Mouse (Mus musculus) cortical plate, adult 2 months (tissue): ENCODE measurements at regions not wholly inside any gene's neighbourhood (a gene's known extent, or its start where the extent isn't known, plus 50 kb on each side); places are given as distances from the start of the nearest gene placed in this dataset.

Experiments
- CTCF ChIP-seq: fragments of 200-500 bp; IDR thresholded peaks from 2 replicates; pipeline ENCODE4 v1.5.1; 2011; ENCODE audit warnings: mild to moderate bottlenecking, control low read depth, low read length; ENCODE audit not compliant: insufficient read depth; ENCODE audit errors: extremely low read depth
- POLR2A ChIP-seq: fragments of 200-500 bp; IDR thresholded peaks from 2 replicates; pipeline ENCODE4 v1.6.1; 2011; ENCODE audit warnings: mild to moderate bottlenecking, low read length, control low read depth; ENCODE audit not compliant: insufficient read depth; ENCODE audit errors: extremely low read depth

GRCm38 (mm10) chr3:62786233-62786632 lies 181.3 kb upstream of the Gpr149 start:
- no peak for TF ChIP-seq CTCF
- TF ChIP-seq POLR2A: no peak
